Mouse (Mus musculus) lung, postnatal 36 days (tissue): ENCODE measurements around the gene Rasal2.

Experiments used
- DNase-seq: peaks from one replicate; pipeline ENCODE4 v3.0.0; 2022; ENCODE audit warnings: mixed read lengths

The Rasal2 gene

GRCm38 (mm10) chr1:157412454-157413369 is at the start of gene Rasal2:
Rasal2 (minus strand) TSS chr1:157412595.
- peak; percentile 97 for DNase-seq

- no peak for DNase-seq
Measured at GRCm38 (mm10) chr1:157461276-157461675, 48.9 kb upstream of the Rasal2 start.

- no peak for DNase-seq
Measured at GRCm38 (mm10) chr1:157459904-157460303, 47.5 kb upstream of the Rasal2 start.

DNA sequence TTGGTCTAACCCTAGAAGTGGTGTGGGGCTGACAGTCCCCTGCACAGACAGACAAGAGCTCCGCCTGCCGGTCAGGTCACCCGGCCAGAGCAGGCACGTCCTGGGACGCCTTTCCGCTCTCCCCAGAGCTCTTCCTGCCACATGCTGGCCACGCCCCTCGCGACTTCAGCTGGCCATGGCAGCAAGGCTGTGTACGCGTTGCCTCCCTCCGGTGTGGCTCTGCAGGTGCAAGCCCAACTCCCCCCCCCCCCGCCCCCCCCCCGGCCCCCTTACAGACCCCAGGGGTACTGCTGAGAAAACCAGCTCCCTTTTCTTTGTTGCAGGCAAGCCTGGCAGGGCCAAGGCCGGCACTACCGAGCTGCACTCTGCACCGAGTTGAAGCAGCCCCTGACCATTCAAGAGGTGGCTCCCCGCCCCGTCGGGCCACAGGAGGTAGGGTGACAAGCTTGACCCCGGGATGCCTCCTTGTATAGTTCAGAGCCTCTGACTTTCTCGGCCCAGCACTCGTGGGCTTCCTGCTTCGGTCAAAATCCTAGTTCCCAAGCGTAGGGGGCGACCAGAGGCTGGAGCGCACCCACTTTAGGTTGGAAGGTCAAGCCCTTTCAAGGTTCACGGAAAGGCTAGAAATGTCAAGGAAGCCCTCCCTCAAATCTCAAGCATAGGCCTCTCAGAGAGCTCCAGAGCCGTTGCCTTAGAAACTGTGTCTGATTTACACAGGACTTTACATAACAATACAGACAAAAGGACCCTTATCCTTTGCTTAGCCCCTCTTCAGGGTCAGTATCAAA is 46.2 kb upstream of the Rasal2 start, which contains the start of gene Cryzl2:
Gene Cryzl2, plus strand, starts transcription at position 157 of the 788 bp plus-strand sequence.
- peak; percentile 93 for DNase-seq

DNA sequence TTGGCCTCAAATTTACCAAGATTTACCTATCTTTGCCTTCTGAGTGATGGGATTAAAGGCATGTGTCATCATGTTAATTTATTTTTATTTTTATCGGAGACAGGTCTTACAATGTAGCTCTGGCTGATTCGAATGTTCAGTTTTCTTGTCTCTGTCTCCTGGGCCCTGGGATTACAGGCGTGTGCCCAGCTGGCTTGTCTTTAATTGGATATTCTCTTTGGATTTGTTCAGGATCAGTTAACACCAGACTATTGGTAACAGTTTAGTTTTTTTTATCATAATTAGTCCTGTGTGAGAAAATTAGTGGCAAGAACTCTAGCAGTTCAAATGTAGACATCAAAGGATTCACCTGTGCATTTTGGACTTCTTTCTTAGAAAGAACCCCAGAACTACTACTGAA is 45.4 kb upstream of the Rasal2 start:
- no peak for DNase-seq

- DNase-seq: no peak
Measured at GRCm38 (mm10) chr1:157454876-157455275, 42.5 kb upstream of the Rasal2 start.

DNA sequence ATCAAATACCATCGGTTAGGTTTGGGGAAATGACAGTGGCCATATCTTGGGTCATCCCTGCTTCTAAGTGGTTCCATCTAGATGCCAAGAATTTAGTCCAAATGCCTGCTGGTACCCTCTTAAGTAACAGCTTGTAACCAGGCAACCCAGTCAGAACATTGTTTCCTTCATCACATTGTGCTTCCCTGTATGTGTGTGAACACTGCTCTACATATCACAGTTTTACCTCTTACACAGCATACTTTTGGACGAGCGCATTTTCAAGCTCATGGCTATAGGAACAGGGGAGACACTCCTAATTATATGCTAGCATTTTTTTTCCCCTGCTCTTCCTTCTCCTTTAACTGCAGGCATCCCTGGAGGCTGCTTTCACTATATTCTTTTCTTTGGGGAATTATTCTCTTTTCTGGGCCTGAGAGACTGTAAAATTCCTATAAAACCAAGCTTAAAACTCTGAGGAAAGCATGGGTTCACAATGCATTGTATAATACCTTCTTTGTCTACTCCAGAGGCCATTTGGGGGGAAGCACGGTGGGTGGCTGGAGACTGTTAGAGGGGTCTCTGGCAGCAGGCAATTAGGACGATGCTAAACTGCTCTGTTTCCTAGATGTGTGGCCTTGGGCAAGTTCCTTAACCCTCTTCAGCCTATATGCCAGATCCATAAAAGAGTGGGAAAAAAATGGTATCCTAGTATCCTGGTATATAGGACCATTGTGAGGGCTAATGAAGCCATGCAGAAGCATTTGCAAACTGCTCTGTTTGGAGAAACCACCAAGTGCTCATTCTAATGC is 40.6 kb upstream of the Rasal2 start:
- no peak for DNase-seq

DNA sequence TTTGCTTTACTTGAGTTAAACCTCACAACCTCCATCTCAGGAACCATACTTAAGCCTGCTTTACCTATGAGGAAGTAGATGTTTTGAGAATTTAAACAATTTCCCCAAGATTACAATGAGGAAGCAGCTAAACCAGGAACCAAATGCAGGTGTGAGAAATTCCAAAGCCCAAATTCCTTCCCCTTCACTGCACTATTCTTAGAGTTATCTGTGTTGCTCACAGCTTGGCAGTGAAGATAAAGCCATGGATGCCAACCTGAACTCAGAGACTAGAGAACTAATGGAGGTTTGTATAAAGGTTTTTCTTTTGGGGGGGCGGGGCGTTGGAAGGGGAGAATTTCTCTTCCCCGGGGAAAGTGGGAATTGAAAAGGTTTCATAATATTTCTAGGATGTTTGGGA is 39.9 kb upstream of the Rasal2 start:
- no peak for DNase-seq

DNA sequence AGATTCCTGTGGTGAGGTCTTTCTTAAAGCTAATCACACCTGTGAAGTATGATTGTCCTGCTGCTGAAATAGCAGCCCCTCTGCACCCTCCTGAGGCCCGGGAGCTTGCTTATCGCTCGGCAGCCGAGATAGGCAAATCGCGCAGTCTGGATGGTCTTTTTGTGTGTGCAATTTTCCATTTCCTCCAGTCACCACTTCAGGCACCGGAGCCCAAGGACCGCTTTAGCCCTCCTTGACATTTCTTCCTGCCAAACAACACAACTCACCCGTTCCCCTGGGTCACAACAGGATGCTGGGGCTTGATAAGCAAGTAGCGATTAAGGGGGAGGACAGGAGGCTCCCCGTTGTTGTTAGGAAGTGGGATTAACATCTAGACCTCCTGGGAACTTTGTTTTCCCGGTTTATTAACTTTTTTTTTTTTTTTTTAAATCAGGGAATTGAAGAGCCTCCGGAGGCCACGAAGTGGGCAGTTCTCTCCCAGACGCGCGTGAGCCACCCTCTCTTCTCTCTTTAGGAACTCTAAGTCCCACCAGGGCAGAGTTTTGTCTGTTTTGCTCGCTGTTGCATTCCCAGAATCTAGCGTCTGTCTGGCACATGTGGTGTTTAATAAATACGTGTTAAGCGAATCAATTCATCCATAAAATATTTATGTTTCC is 37.7 kb upstream of the Rasal2 start:
- DNase-seq: peak; percentile 65

DNA sequence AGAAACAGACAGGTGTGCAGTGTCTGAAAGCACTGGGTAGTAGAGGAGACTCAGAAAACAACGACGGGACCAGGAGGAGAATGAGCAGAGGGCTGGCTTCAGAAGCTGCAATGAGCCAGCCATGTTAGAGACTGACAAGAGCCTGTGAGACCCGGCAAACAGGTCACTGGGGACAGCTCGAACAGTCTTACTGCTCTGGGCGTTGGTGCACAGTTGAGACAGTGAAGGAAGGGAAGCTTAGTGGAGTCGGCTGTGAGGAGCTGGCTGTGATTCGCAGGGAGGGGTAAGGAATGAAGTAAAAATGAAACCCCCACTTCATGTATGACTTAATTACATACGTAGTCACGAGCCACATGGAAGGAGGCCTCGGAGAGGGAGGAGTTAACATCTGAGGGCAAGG is 37.1 kb upstream of the Rasal2 start:
- peak; percentile 21 for DNase-seq

GRCm38 (mm10) chr1:157448805-157449188 is 36.4 kb upstream of the Rasal2 start:
- DNase-seq: peak; percentile 18

GRCm38 (mm10) chr1:157448164-157448804 is 35.9 kb upstream of the Rasal2 start:
- DNase-seq: peak; percentile 37

DNA sequence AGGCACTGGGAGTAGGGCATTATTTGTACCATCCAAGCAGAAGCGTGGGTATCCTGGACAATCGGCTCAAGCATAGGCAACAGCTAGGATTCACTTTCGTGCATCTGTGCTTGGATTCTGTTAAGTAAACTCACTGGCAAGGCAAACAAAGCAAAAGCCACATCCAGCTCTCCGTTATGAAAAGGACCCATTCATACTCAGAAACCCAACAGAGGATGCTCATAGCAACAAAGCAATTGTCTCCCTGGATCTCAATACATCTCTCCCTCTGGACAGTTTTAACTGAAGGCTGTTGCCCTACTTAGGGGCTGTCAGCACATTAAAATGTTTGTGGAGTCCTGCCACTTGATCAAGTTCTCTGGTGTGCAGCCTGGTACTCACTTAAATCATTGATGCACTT is 34.7 kb upstream of the Rasal2 start:
- DNase-seq: no peak

DNA sequence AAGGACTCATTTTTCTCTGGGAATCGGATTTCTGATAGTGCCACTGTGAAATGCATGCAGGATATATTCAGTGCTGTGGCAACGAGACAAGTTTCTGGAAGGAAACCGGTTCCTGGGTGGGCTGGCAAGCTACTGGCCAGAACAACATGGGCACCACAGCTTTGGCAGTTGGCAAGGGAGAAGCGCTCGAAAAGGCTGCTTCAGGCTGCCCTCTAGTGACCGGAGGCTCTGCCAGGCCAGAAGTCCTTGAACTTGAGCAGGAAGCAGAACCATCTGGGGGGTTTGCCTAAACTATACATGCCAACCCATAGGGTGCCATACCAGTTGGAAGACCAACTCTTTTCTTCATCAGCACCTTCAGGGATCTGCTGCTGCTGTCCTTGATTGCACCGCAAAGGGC is 33.9 kb upstream of the Rasal2 start:
- DNase-seq: peak; percentile 92

DNA sequence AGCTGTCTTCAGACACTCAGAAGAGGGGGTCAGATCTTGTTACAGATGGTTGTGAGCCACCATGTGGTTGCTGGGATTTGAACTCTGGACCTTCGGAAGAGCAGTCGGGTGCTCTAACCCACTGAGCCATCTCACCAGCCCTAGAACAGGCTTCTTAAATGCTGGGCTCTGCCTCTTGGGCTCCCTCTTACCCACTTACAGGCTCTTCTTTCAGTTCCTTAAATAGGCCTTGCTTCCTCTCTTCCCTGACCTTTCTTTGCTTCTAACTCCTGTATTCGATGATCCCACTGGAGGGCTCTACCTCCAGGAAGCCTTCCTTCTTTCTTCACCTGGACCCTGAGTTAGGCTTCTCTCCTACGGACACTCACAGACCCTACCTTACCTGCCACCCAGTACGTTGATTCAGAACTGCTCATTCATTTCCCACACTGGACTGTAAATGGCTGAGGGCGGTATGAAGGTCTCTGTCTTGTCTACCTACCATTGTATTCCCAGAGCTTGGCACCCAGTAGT is 33.1 kb upstream of the Rasal2 start:
- DNase-seq: peak; percentile 30

GRCm38 (mm10) chr1:157444632-157445300 is 32.4 kb upstream of the Rasal2 start:
- DNase-seq: no peak

DNA sequence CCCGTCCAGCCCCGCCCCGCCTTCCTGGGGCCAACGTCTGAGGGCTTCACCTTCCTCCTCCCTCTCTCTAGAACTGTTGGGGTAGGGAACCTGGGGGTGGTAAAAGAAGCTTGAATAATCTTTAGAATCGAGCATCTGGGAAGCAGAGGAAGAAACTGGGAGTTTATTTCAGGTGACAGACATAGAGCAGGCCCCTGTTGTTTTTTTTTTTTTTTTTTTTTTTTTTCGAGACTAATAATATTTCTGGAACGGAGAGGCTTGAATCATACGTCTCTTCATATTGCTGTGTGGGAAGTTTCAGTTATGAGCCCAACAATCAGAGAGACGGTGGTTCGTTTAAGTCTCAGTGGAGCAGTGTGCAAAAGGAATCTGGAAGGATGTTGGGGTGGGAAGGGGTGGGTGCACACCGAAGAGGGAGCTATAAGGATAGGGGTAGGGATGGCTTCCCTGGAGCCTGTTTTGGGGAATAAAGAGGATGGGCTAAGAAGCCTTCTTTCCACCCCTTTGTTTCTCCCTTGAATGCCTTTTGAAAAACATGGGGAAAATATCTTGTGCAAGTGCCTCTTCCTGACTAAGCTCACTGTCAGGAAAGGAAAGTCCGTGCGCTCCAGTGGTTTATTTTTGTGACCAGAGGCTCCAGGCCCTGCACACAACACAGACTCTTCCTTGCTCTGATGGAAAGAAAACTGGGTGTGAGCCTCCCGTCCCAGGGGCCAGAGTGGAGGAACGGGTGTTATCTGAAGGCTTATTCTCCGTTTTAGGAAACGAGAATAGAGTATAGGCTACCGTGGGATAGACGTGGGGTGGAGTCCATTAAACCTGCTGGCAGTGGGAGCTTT is 31.5 kb upstream of the Rasal2 start:
- no peak for DNase-seq

DNA sequence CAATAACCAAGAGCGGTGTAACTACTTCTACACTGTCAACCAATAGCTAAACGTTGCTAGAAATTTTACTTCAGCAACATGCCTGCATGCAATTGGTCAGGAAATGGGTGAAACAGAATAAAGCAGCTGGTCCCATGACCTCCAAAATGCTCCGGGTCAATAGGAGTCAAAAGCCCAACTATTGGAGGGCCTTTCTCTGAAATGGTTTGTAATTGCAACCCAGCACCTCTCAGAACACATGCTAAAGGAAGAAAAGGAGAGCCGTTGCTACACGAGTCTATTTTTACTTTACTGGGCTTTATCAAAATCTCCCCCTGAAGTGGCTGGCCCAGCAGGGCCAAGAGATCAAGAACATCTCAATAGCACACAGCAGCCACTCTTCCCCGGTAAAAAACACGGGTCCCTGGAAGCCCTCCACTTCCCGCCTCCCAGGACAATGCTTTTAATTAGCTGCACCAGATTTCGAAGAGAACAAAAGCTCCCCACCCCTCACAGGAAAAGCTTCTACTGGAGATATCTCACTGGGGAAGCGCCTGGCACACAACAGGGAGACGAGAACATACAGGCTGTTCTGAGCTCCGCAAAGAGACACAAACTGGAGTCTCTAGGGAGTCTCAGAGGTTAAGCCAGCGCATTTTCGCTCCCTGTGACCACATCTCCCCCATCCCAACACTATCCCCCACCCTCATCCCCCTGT is 30.8 kb upstream of the Rasal2 start:
- DNase-seq: peak; percentile 81

- no peak for DNase-seq
Measured at GRCm38 (mm10) chr1:157439973-157440641, 27.7 kb upstream of the Rasal2 start.
